Mouse (Mus musculus): ENCODE data around the gene Armc5. TPM values are rescaled to one million over a fixed set of nuclear protein-coding genes. Genes with fewer than 3 reads are reported as not detected.
A peak's percentile ranks its signal among the peaks of the same experiment; 100 is the strongest.

Gene Armc5
- polyA plus RNA-seq, 1 experiment from 2014 or later, result 17.4 TPM

GRCm38 (mm10) chr7:128236426-128236825 lies 716 bp upstream of the Armc5 start:
- Histone ChIP-seq H3K9ac (peak overlapping the region; percentile 79; the same call in 1 of the 2 replicates), H3K4me3 (no peak overlapping the region), H3K4me2 (replicated peaks) (no peak overlapping the region), H3K9me3 (replicated peaks) (no peaks in the 10 kb centered on the region), H3K27me3 (no peaks in the 10 kb centered on the region), H3K4me1 (peaks cover 13% of the 10 kb centered on the region), H3K27ac (0 out of 2 replicates have a peak overlapping the region, but pooled peaks have one; percentile 94), H3K36me3 (peaks cover 23% of the 10 kb centered on the region)
- ATAC-seq (ENCODE audit: low FRiP score), result no peak
- 94% methylated on average over 13 of the region's 13 CpGs for WGBS

GRCm38 (mm10) chr7:128237593-128237926 lies 418 bp downstream of the Armc5 start:
- H3K4me1 ChIP-seq, result peaks cover 13% of the 10 kb centered on the region
- H3K36me3 ChIP-seq, result peaks cover 32% of the 10 kb centered on the region
- no peak; the same call in 1 of the 2 replicates for ATAC-seq (ENCODE audit: low FRiP score)
- under 1% methylated on average over 25 of the region's 25 CpGs for WGBS
- peak overlapping the region; percentile 79 for H3K9ac ChIP-seq
- H3K27ac ChIP-seq, result peak overlapping the region; percentile 94
- H3K4me2 ChIP-seq (replicated peaks), result peak overlapping the region; percentile 96
- H3K9me3 ChIP-seq (replicated peaks), result no peaks in the 10 kb centered on the region
- no peaks in the 10 kb centered on the region for H3K27me3 ChIP-seq
- peak overlapping the region; percentile 68 for H3K4me3 ChIP-seq

GRCm38 (mm10) chr7:128237927-128238778 lies 1.0 kb downstream of the Armc5 start, which contains the start of gene 9130023H24Rik:
9130023H24Rik (minus strand) TSS chr7:128238031.
- peaks cover 13% of the 10 kb centered on the region for H3K4me1 ChIP-seq
- H3K27ac ChIP-seq, result peak within 1 kb of the TSS; percentile 94
- no peaks in the 10 kb centered on the region for H3K9me3 ChIP-seq (replicated peaks)
- no peaks in the 10 kb centered on the region for H3K27me3 ChIP-seq
- H3K9ac ChIP-seq, result peak within 1 kb of the TSS; percentile 79
- peak within 1 kb of the TSS; percentile 96 for H3K4me2 ChIP-seq (replicated peaks)
- H3K36me3 ChIP-seq, result peaks cover 38% of the 10 kb centered on the region
- peak; percentile 91 for ATAC-seq (ENCODE audit: low FRiP score)
- H3K4me3 ChIP-seq, result peak within 1 kb of the TSS; percentile 68
- under 1% methylated on average over 72 of the region's 72 CpGs for WGBS

GRCm38 (mm10) chr7:128238991-128239390 lies 1.8 kb downstream of the Armc5 start:
- H3K9ac ChIP-seq, result no peak overlapping the region
- WGBS, result 26% methylated on average over 4 of the region's 4 CpGs
- no peak overlapping the region for H3K27ac ChIP-seq
- H3K9me3 ChIP-seq (replicated peaks), result no peaks in the 10 kb centered on the region
- H3K27me3 ChIP-seq, result no peaks in the 10 kb centered on the region
- ATAC-seq (ENCODE audit: low FRiP score), result no peak
- H3K4me1 ChIP-seq, result peaks cover 13% of the 10 kb centered on the region
- H3K36me3 ChIP-seq, result peaks cover 41% of the 10 kb centered on the region
- peak overlapping the region; percentile 68 for H3K4me3 ChIP-seq
- peak overlapping the region; percentile 96 for H3K4me2 ChIP-seq (replicated peaks)

GRCm38 (mm10) chr7:128240131-128240784 lies 3.1 kb downstream of the Armc5 start:
- peaks cover 52% of the 10 kb centered on the region for H3K36me3 ChIP-seq
- no peak overlapping the region for H3K4me3 ChIP-seq
- WGBS, result 95% methylated on average over 27 of the region's 27 CpGs
- no peak overlapping the region for H3K9ac ChIP-seq
- no peak overlapping the region for H3K27ac ChIP-seq
- H3K9me3 ChIP-seq (replicated peaks), result no peaks in the 10 kb centered on the region
- H3K27me3 ChIP-seq, result no peaks in the 10 kb centered on the region
- ATAC-seq (ENCODE audit: low FRiP score), result no peak
- H3K4me1 ChIP-seq, result peaks cover 17% of the 10 kb centered on the region
- no peak overlapping the region for H3K4me2 ChIP-seq (replicated peaks)

GRCm38 (mm10) chr7:128242331-128242730 lies 5.2 kb downstream of the Armc5 start:
- H3K9ac ChIP-seq, result no peak overlapping the region
- no peak overlapping the region for H3K4me3 ChIP-seq
- no peaks in the 10 kb centered on the region for H3K27me3 ChIP-seq
- 93% methylated on average over 16 of the region's 16 CpGs for WGBS
- H3K36me3 ChIP-seq, result peaks cover 46% of the 10 kb centered on the region
- no peaks in the 10 kb centered on the region for H3K9me3 ChIP-seq (replicated peaks)
- H3K4me1 ChIP-seq, result peaks cover 19% of the 10 kb centered on the region
- no peak overlapping the region for H3K27ac ChIP-seq
- no peak for ATAC-seq (ENCODE audit: low FRiP score)
- no peak overlapping the region for H3K4me2 ChIP-seq (replicated peaks)

- Histone ChIP-seq H3K4me1 (peaks cover 18% of the 10 kb centered on the region), H3K9ac (0 out of 2 replicates have a peak overlapping the region, but pooled peaks have one; percentile 13), H3K4me2 (replicated peaks) (no peak overlapping the region), H3K27me3 (0 out of 2 replicates have a peak, but pooled peaks cover 4% of the 10 kb centered on the region), H3K27ac (no peak overlapping the region), H3K4me3 (no peak overlapping the region), H3K36me3 (peaks cover 46% of the 10 kb centered on the region), H3K9me3 (replicated peaks) (no peaks in the 10 kb centered on the region)
- ATAC-seq (ENCODE audit: low FRiP score), result no peak
- WGBS, result 45% methylated on average over 10 of the region's 10 CpGs
Observed at GRCm38 (mm10) chr7:128243921-128244320, 6.8 kb downstream of the Armc5 start.

GRCm38 (mm10) chr7:128244410-128245025 lies 7.4 kb downstream of the Armc5 start:
- Histone ChIP-seq H3K27ac (no peak overlapping the region), H3K9me3 (replicated peaks) (no peaks in the 10 kb centered on the region), H3K4me1 (peaks cover 15% of the 10 kb centered on the region), H3K4me3 (no peak overlapping the region), H3K9ac (0 out of 2 replicates have a peak overlapping the region, but pooled peaks have one; percentile 13), H3K4me2 (replicated peaks) (no peak overlapping the region), H3K36me3 (peaks cover 46% of the 10 kb centered on the region), H3K27me3 (0 out of 2 replicates have a peak, but pooled peaks cover 4% of the 10 kb centered on the region)
- 79% methylated on average over 18 of the region's 18 CpGs for WGBS
- ATAC-seq (ENCODE audit: low FRiP score), result no peak

- H3K4me3 ChIP-seq, result no peak overlapping the region
- H3K4me1 ChIP-seq, result peaks cover 15% of the 10 kb centered on the region
- WGBS, result 80% methylated on average over 4 of the region's 4 CpGs
- no peak overlapping the region for H3K9ac ChIP-seq
- no peak overlapping the region for H3K4me2 ChIP-seq (replicated peaks)
- ATAC-seq (ENCODE audit: low FRiP score), result no peak
- no peaks in the 10 kb centered on the region for H3K9me3 ChIP-seq (replicated peaks)
- H3K36me3 ChIP-seq, result peaks cover 40% of the 10 kb centered on the region
- no peak overlapping the region for H3K27ac ChIP-seq
- 0 out of 2 replicates have a peak, but pooled peaks cover 4% of the 10 kb centered on the region for H3K27me3 ChIP-seq
Observed at GRCm38 (mm10) chr7:128245547-128245946, 8.4 kb downstream of the Armc5 start.

- H3K9me3 ChIP-seq (replicated peaks), result no peaks in the 10 kb centered on the region
- H3K36me3 ChIP-seq, result peaks cover 30% of the 10 kb centered on the region
- H3K27ac ChIP-seq, result peak within 1 kb of the TSS; percentile 67
- 4% methylated on average over 21 of the region's 30 CpGs for WGBS
- peak within 1 kb of the TSS; percentile 35 for H3K4me3 ChIP-seq
- peaks cover 15% of the 10 kb centered on the region for H3K4me1 ChIP-seq
- H3K27me3 ChIP-seq, result 0 out of 2 replicates have a peak, but pooled peaks cover 4% of the 10 kb centered on the region
- H3K4me2 ChIP-seq (replicated peaks), result peak within 1 kb of the TSS; percentile 59
- ATAC-seq (ENCODE audit: low FRiP score), result peak; percentile 65
- H3K9ac ChIP-seq, result peak within 1 kb of the TSS; percentile 58
Observed at GRCm38 (mm10) chr7:128246496-128247391, 9.6 kb downstream of the Armc5 start, which contains the start of gene Tgfb1i1. Tgfb1i1 (plus strand) TSS chr7:128246812.

GRCm38 (mm10) chr7:128247443-128247842 lies 10.3 kb downstream of the Armc5 start:
- Histone ChIP-seq H3K27me3 (peaks cover 8% of the 10 kb centered on the region; the same call in 1 of the 2 replicates), H3K9me3 (replicated peaks) (no peaks in the 10 kb centered on the region), H3K9ac (peak overlapping the region; percentile 58), H3K4me2 (replicated peaks) (peak overlapping the region; percentile 59), H3K27ac (peak overlapping the region; percentile 67), H3K36me3 (peaks cover 24% of the 10 kb centered on the region), H3K4me3 (peak overlapping the region; percentile 35), H3K4me1 (peaks cover 21% of the 10 kb centered on the region)
- peak; percentile 74 for ATAC-seq (ENCODE audit: low FRiP score)
- WGBS, result 3% methylated on average over 13 of the region's 13 CpGs

Data from hindbrain, embryonic 12.5 days (tissue).